Mouse (Mus musculus) embryonic facial prominence, embryonic 12.5 days (tissue): ENCODE measurements around the gene Rgs16. TPM values are rescaled to one million over a fixed set of nuclear protein-coding genes. Genes with fewer than 3 reads are reported as not detected.

Source experiments
- ATAC-seq: fragments of 200-750 bp; cut with Nextera tagmentation; 2 replicates; pipeline ENCODE4 v1.8.0; 2017; ENCODE audit not compliant: insufficient number of reproducible peaks, insufficient read depth, low FRiP score, low TSS enrichment
- H3K27ac ChIP-seq: fragments of 300-500 bp; sonication (generic); 2 replicates; pipeline ENCODE4 v1.5.1; 2016; ENCODE audit warnings: mild to moderate bottlenecking
- H3K27me3 ChIP-seq: fragments of 300-500 bp; sonication (generic); 2 replicates; pipeline ENCODE4 v1.6.1; 2016; ENCODE audit warnings: mild to moderate bottlenecking, moderate library complexity
- H3K36me3 ChIP-seq: fragments of 300-500 bp; sonication (generic); 2 replicates; pipeline ENCODE4 v1.6.1; 2016; ENCODE audit warnings: mild to moderate bottlenecking
- H3K4me1 ChIP-seq: fragments of 300-500 bp; sonication (generic); 2 replicates; pipeline ENCODE4 v1.6.1; 2016
- H3K4me2 ChIP-seq: fragments of 300-500 bp; sonication (generic); replicated peaks from 2 replicates; pipeline ENCODE4 v1.6.1; 2016; ENCODE audit warnings: mild to moderate bottlenecking, moderate library complexity
- H3K4me3 ChIP-seq: fragments of 300-500 bp; sonication (generic); 2 replicates; pipeline ENCODE4 v1.5.1; 2016; ENCODE audit warnings: mild to moderate bottlenecking
- H3K9ac ChIP-seq: fragments of 300-500 bp; sonication (generic); 2 replicates; pipeline ENCODE4 v1.6.1; 2016; ENCODE audit warnings: mild to moderate bottlenecking, moderate library complexity
- H3K9me3 ChIP-seq: fragments of 300-500 bp; sonication (generic); 2 replicates; pipeline ENCODE4 v1.6.1; 2016; ENCODE audit warnings: mild to moderate bottlenecking, moderate library complexity
- WGBS: fragments of 180-500 bp; shearing (Covaris S2); methylation state at CpG from one replicate; pipeline ENCODE4 v1.1.7; 2016; 5-methylcytosine and 5-hydroxymethylcytosine counted together
- polyA plus RNA-seq: library from polyadenylated mRNA; unstranded; fragments of >200 nt; fragmentation: Nextera tagmentation; extraction: Ambion mirVana; gene quantifications from 2 replicates; pipeline ENCODE4 v1.2.1, GENCODE M21; 2016

Gene Rgs16
- polyA plus RNA-seq, 1 experiment from 2014 or later, result 18.2 TPM

DNA sequence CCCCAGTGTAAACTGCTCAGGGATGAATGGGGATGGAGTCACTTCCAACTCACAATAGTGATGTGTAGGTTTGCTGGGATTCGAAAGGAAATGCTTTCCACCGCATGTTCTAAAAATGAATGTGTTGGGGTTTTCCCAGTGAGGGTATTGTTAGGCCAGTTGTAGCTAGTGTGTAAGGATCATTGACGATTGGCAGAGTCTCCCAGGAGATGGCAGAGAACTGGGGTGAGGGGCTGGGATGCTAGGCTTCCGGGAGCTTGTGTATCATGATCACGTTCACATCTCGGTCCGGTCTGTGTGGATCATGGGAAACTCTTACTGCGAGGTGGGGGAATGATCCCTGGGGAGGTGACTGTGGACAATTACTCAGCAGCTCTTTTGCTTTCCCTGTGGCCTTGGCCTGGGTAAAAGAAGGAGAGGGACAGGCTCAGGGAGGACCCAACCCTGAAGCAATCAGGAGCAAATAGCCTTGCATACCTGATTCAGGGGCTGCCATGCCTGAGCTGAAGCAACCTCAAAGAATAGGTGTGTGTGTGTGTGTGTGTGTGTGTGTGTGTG is 37.2 kb upstream of the Rgs16 start:
- no peak overlapping the region for H3K4me3 ChIP-seq
- no peak for ATAC-seq
- peaks cover 48% of the 10 kb centered on the region for H3K4me1 ChIP-seq
- no peak overlapping the region for H3K9ac ChIP-seq
- no peak overlapping the region for H3K4me2 ChIP-seq
- H3K9me3 ChIP-seq, result no peaks in the 10 kb centered on the region
- 40% methylated on average over 8 of the region's 8 CpGs for WGBS
- H3K27me3 ChIP-seq, result peaks cover 2% of the 10 kb centered on the region; the same call in 1 of the 2 replicates
- H3K27ac ChIP-seq, result peak overlapping the region; percentile 32; the same call in 1 of the 2 replicates
- no peaks in the 10 kb centered on the region for H3K36me3 ChIP-seq

DNA sequence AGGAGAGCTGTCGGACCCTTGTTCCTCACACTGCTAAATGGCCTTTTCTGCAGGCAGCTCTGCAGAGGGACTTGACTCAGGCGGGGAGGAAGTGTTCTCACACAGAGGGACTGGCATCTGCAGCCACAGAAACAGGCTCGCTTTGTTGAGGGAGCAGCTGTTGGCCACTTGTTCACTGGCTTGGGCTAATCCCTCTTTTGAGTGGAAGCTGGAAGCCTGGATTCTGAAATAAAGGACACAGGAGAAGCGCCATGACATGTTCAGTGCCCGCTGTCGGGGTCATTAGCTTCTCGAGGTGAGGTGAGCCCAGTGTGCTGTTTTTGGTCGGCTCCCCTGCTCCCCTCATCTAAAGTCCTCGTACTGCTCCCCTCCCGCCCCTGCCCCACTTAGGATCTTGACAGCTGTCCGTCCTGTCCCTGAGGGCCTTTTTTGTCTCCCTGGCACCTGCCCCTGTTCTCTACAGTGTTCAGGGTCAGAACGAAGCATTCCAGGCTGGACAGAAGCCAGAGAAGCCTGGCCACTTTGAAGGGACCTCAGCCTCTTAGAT is 36.6 kb upstream of the Rgs16 start:
- WGBS, result 6% methylated on average over 11 of the region's 12 CpGs
- Histone ChIP-seq H3K27ac (peak overlapping the region; percentile 32; the same call in 1 of the 2 replicates), H3K36me3 (no peaks in the 10 kb centered on the region), H3K4me1 (peaks cover 45% of the 10 kb centered on the region), H3K4me2 (no peak overlapping the region), H3K9me3 (no peaks in the 10 kb centered on the region), H3K27me3 (peaks cover 2% of the 10 kb centered on the region; the same call in 1 of the 2 replicates), H3K4me3 (no peak overlapping the region), H3K9ac (no peak overlapping the region)
- ATAC-seq, result peak; percentile 53; the same call in 1 of the 2 replicates

DNA sequence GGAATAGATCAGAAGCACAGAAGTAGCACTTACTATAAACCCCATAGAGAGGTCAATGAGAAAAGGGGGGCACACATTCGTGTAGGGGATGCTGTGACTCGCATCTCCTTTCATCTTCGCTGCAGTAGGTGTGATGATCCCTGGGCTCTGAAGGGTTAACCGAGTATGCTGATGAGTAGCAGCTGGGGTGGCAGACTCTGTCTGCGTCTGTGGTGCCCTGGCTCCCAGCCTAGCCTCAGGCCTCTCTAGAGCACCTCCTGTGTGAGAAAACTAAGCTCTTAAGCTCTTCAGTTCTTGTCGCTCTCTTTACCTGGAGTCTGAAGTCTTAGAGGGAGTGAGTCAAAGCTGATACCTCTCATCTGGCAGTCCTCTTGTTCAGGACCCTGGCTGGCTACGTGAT is 36.0 kb upstream of the Rgs16 start:
- no peak for ATAC-seq
- no peak overlapping the region for H3K9ac ChIP-seq
- peaks cover 2% of the 10 kb centered on the region; the same call in 1 of the 2 replicates for H3K27me3 ChIP-seq
- H3K4me2 ChIP-seq, result no peak overlapping the region
- H3K27ac ChIP-seq, result no peak overlapping the region
- H3K36me3 ChIP-seq, result no peaks in the 10 kb centered on the region
- no peaks in the 10 kb centered on the region for H3K9me3 ChIP-seq
- no peak overlapping the region for H3K4me3 ChIP-seq
- WGBS, result 6% methylated on average over 7 of the region's 7 CpGs
- H3K4me1 ChIP-seq, result peaks cover 41% of the 10 kb centered on the region

DNA sequence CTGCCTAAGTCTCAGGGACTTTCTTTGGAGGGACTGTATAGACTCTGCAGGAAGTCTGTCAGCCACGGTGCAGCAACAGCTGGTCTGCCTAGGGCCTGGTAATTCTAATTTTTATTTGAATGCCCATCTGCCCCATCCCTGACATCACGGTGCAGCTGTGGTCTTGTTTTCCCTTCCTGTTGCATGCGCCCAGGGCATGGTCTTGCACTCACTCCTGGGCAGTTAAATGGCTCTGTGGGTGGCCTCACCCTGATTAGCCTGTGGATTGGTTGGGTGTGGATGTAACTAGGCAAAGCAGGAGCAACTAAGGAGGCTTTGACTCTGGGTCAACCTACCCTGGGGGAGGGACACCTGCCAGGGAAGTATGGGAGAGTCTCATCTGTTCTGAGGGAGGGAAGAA is 35.2 kb upstream of the Rgs16 start:
- no peak overlapping the region for H3K27ac ChIP-seq
- H3K4me1 ChIP-seq, result peaks cover 40% of the 10 kb centered on the region
- ATAC-seq, result no peak

DNA sequence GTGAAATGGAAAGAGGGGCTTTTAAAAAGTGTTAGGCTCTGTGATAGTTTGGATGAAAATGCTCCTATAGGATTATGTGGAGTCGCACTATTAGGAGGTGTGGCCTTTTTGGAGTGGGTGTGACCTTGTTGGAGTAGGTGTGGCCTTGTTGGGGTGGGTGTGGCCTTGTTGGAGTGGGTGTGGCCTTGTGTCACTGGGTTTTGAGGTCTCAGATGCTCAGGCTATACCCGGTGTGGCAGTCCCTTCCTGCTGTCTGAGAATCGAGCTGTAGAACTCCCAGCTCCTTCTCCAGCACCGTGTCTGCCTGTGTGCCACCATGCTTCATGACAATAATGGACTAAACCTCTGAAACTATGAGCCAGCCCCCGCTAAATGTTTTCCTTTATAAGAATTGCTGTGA is 31.5 kb upstream of the Rgs16 start:
- Histone ChIP-seq H3K36me3 (no peaks in the 10 kb centered on the region), H3K9ac (no peak overlapping the region), H3K4me3 (no peak overlapping the region), H3K4me2 (no peak overlapping the region), H3K27ac (no peak overlapping the region), H3K9me3 (no peaks in the 10 kb centered on the region), H3K27me3 (peaks cover 2% of the 10 kb centered on the region; the same call in 1 of the 2 replicates), H3K4me1 (peaks cover 23% of the 10 kb centered on the region)
- ATAC-seq, result no peak
- 87% methylated on average over 5 of the region's 5 CpGs for WGBS

More for the DNA sequence above, 35.2 kb upstream of the Rgs16 start:
- H3K9ac ChIP-seq, result no peak overlapping the region
- no peaks in the 10 kb centered on the region for H3K36me3 ChIP-seq
- 28% methylated on average over 3 of the region's 3 CpGs for WGBS
- peaks cover 2% of the 10 kb centered on the region; the same call in 1 of the 2 replicates for H3K27me3 ChIP-seq
- no peak overlapping the region for H3K4me3 ChIP-seq
- no peak overlapping the region for H3K4me2 ChIP-seq
- no peaks in the 10 kb centered on the region for H3K9me3 ChIP-seq

DNA sequence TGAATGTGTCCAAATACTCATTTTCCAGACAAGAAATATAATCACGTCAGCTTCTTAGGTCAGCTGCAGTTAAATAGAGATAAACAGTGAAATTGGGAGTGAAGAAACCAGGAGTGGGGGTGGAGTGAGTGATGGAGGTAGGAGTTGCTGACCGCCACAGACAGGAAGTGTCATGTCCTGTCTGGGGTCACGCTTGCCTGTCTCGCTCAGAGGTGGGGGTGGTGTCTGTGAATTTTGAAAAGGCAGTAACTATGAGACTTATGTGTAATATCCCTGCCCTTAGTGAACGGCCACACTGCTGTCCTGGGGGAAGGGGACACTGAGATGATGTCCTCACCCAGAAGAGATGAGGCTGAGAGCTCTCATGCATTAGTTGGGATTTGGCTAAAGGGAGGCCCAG is 30.7 kb upstream of the Rgs16 start:
- Histone ChIP-seq H3K27ac (no peak overlapping the region), H3K9ac (no peak overlapping the region), H3K4me1 (peaks cover 14% of the 10 kb centered on the region), H3K36me3 (no peaks in the 10 kb centered on the region), H3K4me2 (no peak overlapping the region), H3K9me3 (no peaks in the 10 kb centered on the region), H3K4me3 (no peak overlapping the region), H3K27me3 (no peaks in the 10 kb centered on the region)
- 37% methylated on average over 5 of the region's 5 CpGs for WGBS
- no peak for ATAC-seq

DNA sequence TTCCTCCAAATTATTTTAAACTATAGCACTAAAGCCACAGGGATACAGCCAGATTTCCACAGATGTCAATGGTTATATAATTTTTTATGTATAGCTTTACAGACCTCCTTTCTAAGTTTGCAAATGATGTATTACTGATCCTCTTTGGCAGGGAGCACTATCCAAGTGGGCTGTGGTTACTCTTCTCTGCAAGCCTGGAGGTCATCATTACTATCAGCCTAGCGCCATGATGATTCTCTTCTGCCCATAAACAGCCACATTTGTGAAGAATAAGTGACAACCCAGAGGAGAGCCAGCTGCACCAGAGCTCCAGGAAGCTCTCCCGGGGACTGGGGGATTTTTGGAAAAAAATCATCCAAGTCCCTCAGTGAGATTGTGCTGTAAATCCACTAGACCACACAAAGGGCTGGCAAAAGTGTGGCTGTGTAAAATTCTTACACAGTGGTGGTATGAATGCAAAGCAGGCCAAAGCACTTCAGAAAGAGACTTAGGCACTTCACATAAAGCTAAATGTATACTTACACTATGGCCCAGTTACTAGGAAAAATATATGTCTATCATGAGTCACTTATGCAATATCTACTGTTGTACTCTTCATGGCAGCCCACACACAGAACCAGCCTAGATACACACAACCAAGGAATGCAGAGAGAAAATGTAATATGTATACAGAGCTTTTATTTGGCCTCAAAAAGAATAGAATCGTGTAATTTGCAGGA is 28.4 kb upstream of the Rgs16 start:
- no peaks in the 10 kb centered on the region for H3K27me3 ChIP-seq
- 72% methylated on average over 3 of the region's 3 CpGs for WGBS
- H3K4me1 ChIP-seq, result 0 out of 2 replicates have a peak, but pooled peaks cover 7% of the 10 kb centered on the region
- no peak overlapping the region for H3K9ac ChIP-seq
- no peaks in the 10 kb centered on the region for H3K9me3 ChIP-seq
- H3K36me3 ChIP-seq, result no peaks in the 10 kb centered on the region
- no peak for ATAC-seq
- H3K4me3 ChIP-seq, result no peak overlapping the region
- no peak overlapping the region for H3K27ac ChIP-seq
- H3K4me2 ChIP-seq, result no peak overlapping the region

DNA sequence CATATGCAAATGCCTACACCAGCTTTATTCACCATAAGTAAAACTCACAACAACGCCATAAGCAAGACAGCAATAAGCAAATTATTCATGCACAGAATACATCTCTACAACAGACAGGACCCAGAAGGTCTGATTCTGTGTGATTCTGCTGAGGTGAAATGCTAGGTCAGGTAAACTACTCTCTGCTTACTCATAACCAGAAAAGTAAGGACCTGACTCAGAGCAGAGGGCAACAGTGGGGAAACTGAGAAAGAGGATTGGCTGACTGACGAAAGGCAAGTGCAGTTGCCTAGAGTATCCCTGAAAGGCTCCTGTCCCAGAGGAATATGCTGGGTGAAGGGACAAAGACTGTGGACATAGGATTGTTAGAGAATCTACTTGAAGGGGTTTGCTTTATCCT is 27.5 kb upstream of the Rgs16 start:
- WGBS, result 86% methylated on average over 2 of the region's 2 CpGs

DNA sequence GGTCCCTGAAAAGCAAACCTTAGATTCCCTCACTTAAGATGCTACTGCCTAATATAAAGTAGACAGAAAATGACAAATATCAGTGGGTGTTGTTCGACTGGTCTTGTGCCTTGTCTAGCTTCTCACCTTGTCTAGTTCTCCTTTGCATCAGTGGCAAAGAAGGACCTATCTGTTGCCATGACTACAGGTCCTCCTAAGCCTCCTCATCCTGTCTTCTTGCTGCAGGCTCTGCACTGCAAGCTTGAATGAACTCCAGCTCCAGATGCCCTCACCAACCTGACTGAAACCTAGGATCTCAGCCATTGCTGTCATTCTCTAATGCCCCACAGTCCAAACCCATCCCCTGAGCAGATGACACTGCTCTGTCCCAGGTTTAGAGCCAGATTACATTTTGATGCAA is 22.2 kb upstream of the Rgs16 start:
- no peak overlapping the region for H3K27ac ChIP-seq
- WGBS, result 84% methylated on average over 1 of the region's 1 CpGs

More for the DNA sequence above, 27.5 kb upstream of the Rgs16 start:
- no peak overlapping the region for H3K9ac ChIP-seq
- no peak overlapping the region for H3K27ac ChIP-seq
- H3K27me3 ChIP-seq, result no peaks in the 10 kb centered on the region
- H3K36me3 ChIP-seq, result no peaks in the 10 kb centered on the region
- no peak overlapping the region for H3K4me2 ChIP-seq
- 0 out of 2 replicates have a peak, but pooled peaks cover 7% of the 10 kb centered on the region for H3K4me1 ChIP-seq
- no peak overlapping the region for H3K4me3 ChIP-seq
- no peaks in the 10 kb centered on the region for H3K9me3 ChIP-seq
- no peak for ATAC-seq

DNA sequence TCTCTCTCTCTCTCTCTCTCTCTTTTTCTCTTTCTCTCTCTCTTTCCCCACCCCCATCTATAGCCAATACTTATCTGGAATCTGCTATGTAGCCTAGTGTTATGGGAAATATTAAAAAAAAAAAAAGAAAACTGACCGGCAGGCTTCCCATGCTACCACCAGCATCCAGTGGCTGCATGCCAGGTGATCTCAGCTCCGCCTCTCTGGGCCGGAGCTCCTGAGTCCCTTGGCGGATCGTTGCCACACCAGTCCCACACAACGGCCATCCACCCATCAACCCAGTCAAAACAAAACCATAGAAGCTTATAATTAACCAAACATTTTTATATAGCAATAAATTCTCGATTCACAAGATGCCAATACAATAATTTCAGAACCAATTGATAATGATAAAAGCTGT is 19.2 kb upstream of the Rgs16 start:
- H3K4me1 ChIP-seq, result no peaks in the 10 kb centered on the region
- H3K4me3 ChIP-seq, result no peak overlapping the region
- H3K9me3 ChIP-seq, result no peaks in the 10 kb centered on the region
- no peaks in the 10 kb centered on the region for H3K27me3 ChIP-seq
- H3K36me3 ChIP-seq, result no peaks in the 10 kb centered on the region
- H3K27ac ChIP-seq, result no peak overlapping the region
- ATAC-seq, result no peak
- 83% methylated on average over 7 of the region's 7 CpGs for WGBS
- H3K4me2 ChIP-seq, result no peak overlapping the region
- H3K9ac ChIP-seq, result no peak overlapping the region

More for the DNA sequence above, 22.2 kb upstream of the Rgs16 start:
- no peak for ATAC-seq
- H3K9me3 ChIP-seq, result no peaks in the 10 kb centered on the region
- no peak overlapping the region for H3K4me2 ChIP-seq
- H3K4me3 ChIP-seq, result no peak overlapping the region
- no peaks in the 10 kb centered on the region for H3K27me3 ChIP-seq
- H3K36me3 ChIP-seq, result no peaks in the 10 kb centered on the region
- H3K9ac ChIP-seq, result no peak overlapping the region
- no peaks in the 10 kb centered on the region for H3K4me1 ChIP-seq

DNA sequence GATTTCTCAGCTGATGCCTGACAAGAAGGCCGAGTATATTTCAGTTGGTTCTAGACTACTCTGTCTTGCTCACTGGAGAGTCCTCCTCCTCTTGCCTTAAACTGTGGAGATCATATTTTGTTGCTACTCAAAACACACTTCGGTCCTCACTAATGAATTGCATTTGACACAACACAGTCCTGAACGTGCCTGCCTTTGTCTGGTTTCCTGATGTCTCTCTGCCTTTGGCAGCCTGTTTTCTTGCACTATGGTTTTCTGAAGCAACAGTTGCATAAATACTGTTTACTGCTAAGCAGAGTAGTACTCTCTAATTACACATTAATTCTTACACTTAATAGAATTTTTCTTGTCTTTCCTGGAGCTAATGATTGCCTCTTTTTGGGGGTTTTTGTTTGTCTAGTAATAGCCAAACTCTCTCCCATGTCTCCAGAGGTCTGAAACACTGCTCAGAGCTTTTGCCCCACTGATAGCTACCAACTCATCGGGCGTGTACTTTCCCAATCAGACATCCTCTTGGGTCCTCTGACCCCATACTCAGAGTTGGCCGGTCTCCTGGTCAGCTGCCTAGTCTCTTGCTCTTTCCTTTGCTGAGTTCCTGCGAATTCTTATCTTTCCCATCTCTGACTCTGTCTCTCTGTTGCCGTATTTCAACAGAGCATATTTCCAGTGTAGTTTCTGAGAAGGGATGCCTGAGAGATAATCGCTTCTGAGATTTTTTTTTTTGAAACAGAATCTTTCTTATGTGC is 18.4 kb upstream of the Rgs16 start:
- ATAC-seq, result no peak
- Histone ChIP-seq H3K4me3 (no peak overlapping the region), H3K9ac (no peak overlapping the region), H3K27me3 (no peaks in the 10 kb centered on the region), H3K4me2 (no peak overlapping the region), H3K4me1 (no peaks in the 10 kb centered on the region), H3K9me3 (no peaks in the 10 kb centered on the region), H3K36me3 (no peaks in the 10 kb centered on the region), H3K27ac (no peak overlapping the region)
- WGBS, result 81% methylated on average over 9 of the region's 9 CpGs
